Mouse (Mus musculus) lung, postnatal 0 days (tissue): Measurements from ENCODE around the gene Gtdc1.

Source experiments
- CTCF ChIP-seq: IDR thresholded peaks from 2 replicates; pipeline ENCODE4 v1.5.1; 2016; ENCODE audit warnings: antibody characterized with exemption, mild to moderate bottlenecking
- EP300 ChIP-seq: IDR thresholded peaks from 2 replicates; pipeline ENCODE4 v1.6.1; 2016; ENCODE audit warnings: antibody characterized with exemption, mild to moderate bottlenecking, control low read depth

- TF ChIP-seq CTCF (no peak), EP300 (no peak)
Observed at GRCm38 (mm10) chr2:44556861-44557592, 370.4 kb downstream of the Gtdc1 start.
